In genomic region chr12:111916514-111917217, GRCm38 (mm10) we compare ENCODE assay signal across 9 mouse cellular contexts. TPM values are rescaled to one million over a fixed set of nuclear protein-coding genes. Genes with fewer than 3 reads are reported as not detected.
A peak's percentile ranks its signal among the peaks of the same experiment; 100 is the strongest.
DNase-seq lines count a peak whose midpoint lies in the region; ATAC-seq lines count a peak whose summit lies in the region.
"Had no signal": no experiment of that assay in that cellular context is flagged by ENCODE, and none has a peak within 500 bp of the region (broad histone marks: within the 10 kb centered on the region; RNA-seq: fewer than 3 reads in every experiment).

No protein-coding gene starts in this region.

- H3K4me1 ChIP-seq in midbrain, embryonic 13.5 days (replicated peaks): no peaks in the 10 kb centered on the region
- H3K4me1 ChIP-seq in midbrain, embryonic 14.5 days (ENCODE audit: control insufficient read depth, insufficient read depth, low read length): no peaks in the 10 kb centered on the region
- peaks cover 42% of the 10 kb centered on the region for H3K4me1 ChIP-seq in kidney, embryonic 15.5 days
- H3K4me1 ChIP-seq in stomach, embryonic 14.5 days (ENCODE audit: control insufficient read depth, insufficient read depth, low read length): peaks cover 9% of the 10 kb centered on the region; the same call in 1 of the 2 replicates
- H3K4me1 ChIP-seq: midbrain, embryonic 15.5 days had no signal

- H3K4me2 ChIP-seq in midbrain, embryonic 13.5 days (replicated peaks): no peak overlapping the region
- no peak overlapping the region for H3K4me2 ChIP-seq in midbrain, embryonic 14.5 days (ENCODE audit: low read length)
- peak overlapping the region; percentile 27; the same call in 1 of the 2 replicates for H3K4me2 ChIP-seq in kidney, embryonic 15.5 days
- no peak overlapping the region for H3K4me2 ChIP-seq in stomach, embryonic 14.5 days (replicated peaks; ENCODE audit: low read depth, low read length)
- H3K4me2 ChIP-seq: midbrain, embryonic 15.5 days had no signal

- H3K9ac ChIP-seq in midbrain, embryonic 13.5 days (replicated peaks): no peak overlapping the region
- H3K9ac ChIP-seq in midbrain, embryonic 14.5 days (replicated peaks; ENCODE audit: low read length): no peak overlapping the region
- no peak overlapping the region for H3K9ac ChIP-seq in kidney, embryonic 15.5 days
- no peak overlapping the region for H3K9ac ChIP-seq in stomach, embryonic 14.5 days (replicated peaks; ENCODE audit: low read depth, low read length)
- H3K9ac ChIP-seq: midbrain, embryonic 15.5 days had no signal

- intact Hi-C loops in heart, postnatal 25 days (cut with DNase I): loop anchor here (2.0 kb wide), 1 partner anchor 16 kb away; no protein-coding TSS in a partner anchor

- DNase-seq in heart, adult 11 months: peak; percentile 95
- DNase-seq in heart, postnatal 25 days (ENCODE audit: low spot score): no peak
- no peak for DNase-seq in midbrain, embryonic 14.5 days
- no peak for DNase-seq in c-Kit-positive CD71-positive TER-119-positive erythroid progenitor cells, embryonic 14.5 days (ENCODE audit: low spot score)

- no peaks in the 10 kb centered on the region for H3K9me3 ChIP-seq in midbrain, embryonic 13.5 days
- H3K9me3 ChIP-seq in midbrain, embryonic 14.5 days (ENCODE audit: control insufficient read depth, low read length): no peaks in the 10 kb centered on the region
- no peaks in the 10 kb centered on the region for H3K9me3 ChIP-seq in kidney, embryonic 15.5 days (replicated peaks)
- no peaks in the 10 kb centered on the region for H3K9me3 ChIP-seq in stomach, embryonic 14.5 days (ENCODE audit: control insufficient read depth, low read depth, low read length)
- H3K9me3 ChIP-seq: midbrain, embryonic 15.5 days had no signal

- no peaks in the 10 kb centered on the region for H3K36me3 ChIP-seq in midbrain, embryonic 13.5 days
- H3K36me3 ChIP-seq in midbrain, embryonic 14.5 days (ENCODE audit: control insufficient read depth, insufficient read depth, low read length): no peaks in the 10 kb centered on the region
- no peaks in the 10 kb centered on the region for H3K36me3 ChIP-seq in kidney, embryonic 15.5 days
- no peaks in the 10 kb centered on the region for H3K36me3 ChIP-seq in stomach, embryonic 14.5 days (ENCODE audit: control insufficient read depth, insufficient read depth, low read length)
- H3K36me3 ChIP-seq: midbrain, embryonic 15.5 days had no signal

- H3K27ac ChIP-seq in midbrain, embryonic 13.5 days: 0 out of 2 replicates have a peak overlapping the region, but pooled peaks have one; percentile 8
- H3K27ac ChIP-seq in midbrain, embryonic 14.5 days (replicated peaks; ENCODE audit: low read depth, low read length): no peak overlapping the region
- H3K27ac ChIP-seq in kidney, embryonic 15.5 days: peak overlapping the region; percentile 83
- H3K27ac ChIP-seq in stomach, embryonic 14.5 days (ENCODE audit: low read length): peak overlapping the region; percentile 11; the same call in 1 of the 2 replicates
- H3K27ac ChIP-seq: midbrain, embryonic 15.5 days had no signal

- 63% methylated on average over 12 of the region's 12 CpGs for WGBS in midbrain, embryonic 13.5 days
- 50% methylated on average over 12 of the region's 12 CpGs for WGBS in midbrain, embryonic 14.5 days
- WGBS in kidney, embryonic 15.5 days: 28% methylated on average over 12 of the region's 12 CpGs
- WGBS in stomach, embryonic 14.5 days: 43% methylated on average over 12 of the region's 12 CpGs

- H3K27me3 ChIP-seq in midbrain, embryonic 13.5 days: no peaks in the 10 kb centered on the region; the same call in 1 of the 2 replicates
- H3K27me3 ChIP-seq in midbrain, embryonic 14.5 days (ENCODE audit: control insufficient read depth, insufficient read depth, low read length): no peaks in the 10 kb centered on the region
- H3K27me3 ChIP-seq in kidney, embryonic 15.5 days: no peaks in the 10 kb centered on the region
- no peaks in the 10 kb centered on the region for H3K27me3 ChIP-seq in stomach, embryonic 14.5 days (ENCODE audit: control insufficient read depth, insufficient read depth, low read length)
- H3K27me3 ChIP-seq: midbrain, embryonic 15.5 days had no signal

- no peak overlapping the region for H3K4me3 ChIP-seq in midbrain, embryonic 13.5 days (replicated peaks)
- H3K4me3 ChIP-seq in midbrain, embryonic 14.5 days (replicated peaks; ENCODE audit: low read depth, low read length): no peak overlapping the region
- no peak overlapping the region for H3K4me3 ChIP-seq in kidney, embryonic 15.5 days (replicated peaks)
- H3K4me3 ChIP-seq in stomach, embryonic 14.5 days (ENCODE audit: low read depth, low read length): no peak overlapping the region
- H3K4me3 ChIP-seq: midbrain, embryonic 15.5 days had no signal

- no peak for ATAC-seq in midbrain, embryonic 13.5 days
- no peak for ATAC-seq in midbrain, embryonic 14.5 days (ENCODE audit: low FRiP score, low TSS enrichment)
- ATAC-seq in kidney, embryonic 15.5 days (replicated peaks; ENCODE audit: low FRiP score): peak; percentile 70
- ATAC-seq in stomach, embryonic 14.5 days (ENCODE audit: insufficient number of reproducible peaks, insufficient read depth, low FRiP score, low read depth): no peak
- no peak for ATAC-seq in CD4-positive, CD25-positive, alpha-beta regulatory T cell, adult 4 months
- ATAC-seq: midbrain, embryonic 15.5 days had no signal

RNA-seq across cellular contexts. Expression of gene Ppp1r13b, which starts 8.8 kb away (rescaled TPM):
- total RNA-seq in heart, postnatal 25 days (2021): 10 to 100 TPM; 17.4 to 19.1 TPM
- polyA plus RNA-seq in midbrain, embryonic 13.5 days (2015; fragmentation: Nextera tagmentation; extraction: Ambion mirVana): 17.8 and 19.7 TPM in 2 replicates
- polyA plus RNA-seq in midbrain, embryonic 14.5 days (2014; fragmentation: Nextera tagmentation; extraction: Ambion mirVana): 36.2 and 38.1 TPM in 2 replicates
- 14.5 and 18.5 TPM in 2 replicates for polyA plus RNA-seq in kidney, embryonic 15.5 days (2015; fragmentation: Nextera tagmentation; extraction: Ambion mirVana)
- 20.9 and 23.9 TPM in 2 replicates for polyA plus RNA-seq in stomach, embryonic 14.5 days (2014; fragmentation: Nextera tagmentation; extraction: Ambion mirVana)
- polyA plus RNA-seq in CD4-positive, CD25-positive, alpha-beta regulatory T cell, adult 4 months (2017; shearing (Covaris generic)): 10 to 100 TPM; 10.7 to 15.1 TPM

RNA-seq across cellular contexts. Expression of gene Atp5mpl, which starts 50.1 kb away (rescaled TPM):
- total RNA-seq in heart, postnatal 25 days (2021): 1,000 to 10,000 TPM; 1,393 to 1,435 TPM
- polyA plus RNA-seq in midbrain, embryonic 13.5 days (2015; fragmentation: Nextera tagmentation; extraction: Ambion mirVana): 697 and 714 TPM in 2 replicates
- polyA plus RNA-seq in midbrain, embryonic 14.5 days (2014; fragmentation: Nextera tagmentation; extraction: Ambion mirVana): 644 and 890 TPM in 2 replicates
- polyA plus RNA-seq in kidney, embryonic 15.5 days (2015; fragmentation: Nextera tagmentation; extraction: Ambion mirVana): 785 and 879 TPM in 2 replicates
- 681 and 750 TPM in 2 replicates for polyA plus RNA-seq in stomach, embryonic 14.5 days (2014; fragmentation: Nextera tagmentation; extraction: Ambion mirVana)
- polyA plus RNA-seq in CD4-positive, CD25-positive, alpha-beta regulatory T cell, adult 4 months (2017; shearing (Covaris generic)): 100 to 1,000 TPM; 202 to 279 TPM

RNA-seq across cellular contexts. Expression of gene Tdrd9, which starts 54.7 kb away (rescaled TPM):
- under 1 TPM; 0.08 to 0.13 TPM for total RNA-seq in heart, postnatal 25 days (2021)
- 0.23 and 0.58 TPM in 2 replicates for polyA plus RNA-seq in midbrain, embryonic 13.5 days (2015; fragmentation: Nextera tagmentation; extraction: Ambion mirVana)
- polyA plus RNA-seq in midbrain, embryonic 14.5 days (2014; fragmentation: Nextera tagmentation; extraction: Ambion mirVana): 0.42 and 0.46 TPM in 2 replicates
- polyA plus RNA-seq in kidney, embryonic 15.5 days (2015; fragmentation: Nextera tagmentation; extraction: Ambion mirVana): 0.47 and 0.57 TPM in 2 replicates
- polyA plus RNA-seq in stomach, embryonic 14.5 days (2014; fragmentation: Nextera tagmentation; extraction: Ambion mirVana): 0.22 TPM in 1 of 2 replicates, not detected in the other
- not detected for polyA plus RNA-seq in CD4-positive, CD25-positive, alpha-beta regulatory T cell, adult 4 months (2017; shearing (Covaris generic))
